Mouse (Mus musculus): Measurements from ENCODE around the gene Tenm4. TPM values are rescaled to one million over a fixed set of nuclear protein-coding genes. Genes with fewer than 3 reads are reported as not detected.

The Tenm4 gene
- polyA plus RNA-seq, 1 experiment from 2014 or later: 45.6 TPM

- H3K27ac ChIP-seq: no peak overlapping the region
Measured at GRCm38 (mm10) chr7:96524486-96525205, 353.6 kb downstream of the Tenm4 start.

GRCm38 (mm10) chr7:96525344-96525743 lies 354.3 kb downstream of the Tenm4 start:
- H3K27ac ChIP-seq: no peak overlapping the region
- no peak overlapping the region for H3K4me3 ChIP-seq
- no peaks in the 10 kb centered on the region for H3K27me3 ChIP-seq
- no peaks in the 10 kb centered on the region for H3K36me3 ChIP-seq
- WGBS: 52% methylated on average over 1 of the region's 1 CpGs
- no peak overlapping the region for H3K4me2 ChIP-seq
- no peak for ATAC-seq (ENCODE audit: insufficient number of reproducible peaks, insufficient read depth, low FRiP score, low TSS enrichment, low read depth)
- H3K4me1 ChIP-seq: peaks cover 7% of the 10 kb centered on the region
- no peak overlapping the region for H3K9ac ChIP-seq
- no peaks in the 10 kb centered on the region for H3K9me3 ChIP-seq

More at GRCm38 (mm10) chr7:96524486-96525205, 353.6 kb downstream of the Tenm4 start:
- H3K36me3 ChIP-seq: no peaks in the 10 kb centered on the region
- no peak overlapping the region for H3K9ac ChIP-seq
- ATAC-seq (ENCODE audit: insufficient number of reproducible peaks, insufficient read depth, low FRiP score, low TSS enrichment, low read depth): no peak
- H3K4me3 ChIP-seq: no peak overlapping the region
- H3K4me1 ChIP-seq: peaks cover 7% of the 10 kb centered on the region
- no peaks in the 10 kb centered on the region for H3K9me3 ChIP-seq
- no peak overlapping the region for H3K4me2 ChIP-seq
- no peaks in the 10 kb centered on the region for H3K27me3 ChIP-seq
- 60% methylated on average over 8 of the region's 8 CpGs for WGBS

- H3K36me3 ChIP-seq: no peaks in the 10 kb centered on the region
- no peak overlapping the region for H3K4me3 ChIP-seq
- no peak overlapping the region for H3K4me2 ChIP-seq
- no peaks in the 10 kb centered on the region for H3K9me3 ChIP-seq
- H3K4me1 ChIP-seq: peaks cover 26% of the 10 kb centered on the region
- 46% methylated on average over 10 of the region's 10 CpGs for whole genome bisulfite sequencing
- H3K27ac ChIP-seq: no peak overlapping the region
- no peak overlapping the region for H3K9ac ChIP-seq
- H3K27me3 ChIP-seq: no peaks in the 10 kb centered on the region
- ATAC-seq (ENCODE audit: insufficient number of reproducible peaks, insufficient read depth, low FRiP score, low TSS enrichment, low read depth): no peak
Measured at GRCm38 (mm10) chr7:96530571-96531426, 359.8 kb downstream of the Tenm4 start.

GRCm38 (mm10) chr7:96531954-96532737 lies 361.1 kb downstream of the Tenm4 start:
- Histone ChIP-seq H3K9me3 (no peaks in the 10 kb centered on the region), H3K27ac (no peak overlapping the region), H3K36me3 (no peaks in the 10 kb centered on the region), H3K4me3 (no peak overlapping the region), H3K9ac (no peak overlapping the region), H3K4me1 (peaks cover 34% of the 10 kb centered on the region), H3K4me2 (no peak overlapping the region), H3K27me3 (no peaks in the 10 kb centered on the region)
- no peak for ATAC-seq (ENCODE audit: insufficient number of reproducible peaks, insufficient read depth, low FRiP score, low TSS enrichment, low read depth)
- WGBS: 11% methylated on average over 5 of the region's 5 CpGs

GRCm38 (mm10) chr7:96532804-96533400 lies 361.9 kb downstream of the Tenm4 start:
- H3K36me3 ChIP-seq: no peaks in the 10 kb centered on the region
- no peak overlapping the region for H3K4me2 ChIP-seq
- no peak overlapping the region for H3K27ac ChIP-seq
- H3K9ac ChIP-seq: no peak overlapping the region
- no peaks in the 10 kb centered on the region for H3K27me3 ChIP-seq
- 38% methylated on average over 5 of the region's 5 CpGs for WGBS
- H3K4me1 ChIP-seq: peaks cover 34% of the 10 kb centered on the region
- H3K4me3 ChIP-seq: no peak overlapping the region
- no peaks in the 10 kb centered on the region for H3K9me3 ChIP-seq
- ATAC-seq (ENCODE audit: insufficient number of reproducible peaks, insufficient read depth, low FRiP score, low TSS enrichment, low read depth): no peak

GRCm38 (mm10) chr7:96536313-96536880 lies 365.4 kb downstream of the Tenm4 start:
- Histone ChIP-seq H3K9ac (no peak overlapping the region), H3K27ac (no peak overlapping the region; the same call in 1 of the 2 replicates), H3K4me2 (no peak overlapping the region), H3K27me3 (no peaks in the 10 kb centered on the region), H3K9me3 (no peaks in the 10 kb centered on the region), H3K4me3 (no peak overlapping the region), H3K36me3 (no peaks in the 10 kb centered on the region), H3K4me1 (peaks cover 47% of the 10 kb centered on the region)
- ATAC-seq (ENCODE audit: insufficient number of reproducible peaks, insufficient read depth, low FRiP score, low TSS enrichment, low read depth): no peak
- 56% methylated on average over 9 of the region's 9 CpGs for WGBS

- H3K4me3 ChIP-seq: no peak overlapping the region
- no peak overlapping the region for H3K4me2 ChIP-seq
- ATAC-seq (ENCODE audit: insufficient number of reproducible peaks, insufficient read depth, low FRiP score, low TSS enrichment, low read depth): no peak
- no peak overlapping the region for H3K27ac ChIP-seq
- H3K4me1 ChIP-seq: peaks cover 33% of the 10 kb centered on the region
- H3K36me3 ChIP-seq: no peaks in the 10 kb centered on the region
- no peak overlapping the region for H3K9ac ChIP-seq
- no peaks in the 10 kb centered on the region for H3K9me3 ChIP-seq
- 84% methylated on average over 4 of the region's 4 CpGs for WGBS
- H3K27me3 ChIP-seq: no peaks in the 10 kb centered on the region
Measured at GRCm38 (mm10) chr7:96539248-96540034, 368.4 kb downstream of the Tenm4 start.

- WGBS: 61% methylated on average over 7 of the region's 7 CpGs
- Histone ChIP-seq H3K27me3 (no peaks in the 10 kb centered on the region), H3K9ac (no peak overlapping the region), H3K4me2 (no peak overlapping the region), H3K4me3 (no peak overlapping the region), H3K27ac (no peak overlapping the region), H3K36me3 (no peaks in the 10 kb centered on the region), H3K9me3 (no peaks in the 10 kb centered on the region), H3K4me1 (peaks cover 28% of the 10 kb centered on the region)
- no peak for ATAC-seq (ENCODE audit: insufficient number of reproducible peaks, insufficient read depth, low FRiP score, low TSS enrichment, low read depth)
Measured at GRCm38 (mm10) chr7:96540458-96541096, 369.5 kb downstream of the Tenm4 start.

- WGBS: 44% methylated on average over 5 of the region's 5 CpGs
- ATAC-seq (ENCODE audit: insufficient number of reproducible peaks, insufficient read depth, low FRiP score, low TSS enrichment, low read depth): no peak
- no peak overlapping the region for H3K9ac ChIP-seq
- 0 out of 2 replicates have a peak, but pooled peaks cover 5% of the 10 kb centered on the region for H3K36me3 ChIP-seq
- no peak overlapping the region for H3K27ac ChIP-seq
- peaks cover 10% of the 10 kb centered on the region for H3K4me1 ChIP-seq
- H3K9me3 ChIP-seq: no peaks in the 10 kb centered on the region
- no peak overlapping the region for H3K4me2 ChIP-seq
- H3K27me3 ChIP-seq: no peaks in the 10 kb centered on the region
- no peak overlapping the region for H3K4me3 ChIP-seq
Measured at GRCm38 (mm10) chr7:96545979-96546378, 374.9 kb downstream of the Tenm4 start.

DNA sequence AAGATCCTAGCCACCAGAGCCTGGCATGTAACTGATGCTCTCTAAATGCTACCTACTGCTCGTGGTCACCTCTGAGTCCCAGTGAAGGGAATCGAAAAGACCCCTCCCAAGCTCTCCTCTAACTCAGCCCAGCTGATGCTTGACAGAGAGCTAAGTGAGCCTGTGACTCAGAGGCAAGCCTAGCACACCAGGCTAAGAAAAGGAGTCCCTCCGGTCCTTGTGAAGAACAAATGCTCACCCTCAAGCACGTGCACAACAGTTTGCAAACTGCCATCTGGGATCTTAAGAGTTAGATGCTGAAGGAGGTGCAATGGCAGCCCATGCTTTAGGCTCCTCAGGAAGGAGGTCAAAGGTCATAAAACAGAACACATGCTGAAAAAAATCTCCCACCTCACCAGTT lies 380.8 kb downstream of the Tenm4 start:
- WGBS: 37% methylated on average over 4 of the region's 4 CpGs
- no peak overlapping the region for H3K9ac ChIP-seq
- H3K4me1 ChIP-seq: peaks cover 55% of the 10 kb centered on the region
- H3K4me3 ChIP-seq: no peak overlapping the region
- peak overlapping the region; percentile 16; the same call in 1 of the 2 replicates for H3K27ac ChIP-seq
- no peaks in the 10 kb centered on the region for H3K27me3 ChIP-seq
- H3K4me2 ChIP-seq: no peak overlapping the region
- no peak for ATAC-seq (ENCODE audit: insufficient number of reproducible peaks, insufficient read depth, low FRiP score, low TSS enrichment, low read depth)
- peaks cover 12% of the 10 kb centered on the region for H3K36me3 ChIP-seq
- no peaks in the 10 kb centered on the region for H3K9me3 ChIP-seq

All from embryonic facial prominence, embryonic 13.5 days (tissue).